Mouse (Mus musculus) right cerebral cortex, postnatal 10 days (tissue): ENCODE measurements around the gene Rad51b.

Source experiments
- DNase-seq, 2 experiments: peaks; one replicate each; pipeline ENCODE4 v3.0.0; 2021; ENCODE audit warnings: low spot score in 2 of 2

The Rad51b gene

GRCm38 (mm10) chr12:79860248-79860555, 563.1 kb downstream of the Rad51b start:
- DNase-seq: no peak
